In the genomic region with DNA sequence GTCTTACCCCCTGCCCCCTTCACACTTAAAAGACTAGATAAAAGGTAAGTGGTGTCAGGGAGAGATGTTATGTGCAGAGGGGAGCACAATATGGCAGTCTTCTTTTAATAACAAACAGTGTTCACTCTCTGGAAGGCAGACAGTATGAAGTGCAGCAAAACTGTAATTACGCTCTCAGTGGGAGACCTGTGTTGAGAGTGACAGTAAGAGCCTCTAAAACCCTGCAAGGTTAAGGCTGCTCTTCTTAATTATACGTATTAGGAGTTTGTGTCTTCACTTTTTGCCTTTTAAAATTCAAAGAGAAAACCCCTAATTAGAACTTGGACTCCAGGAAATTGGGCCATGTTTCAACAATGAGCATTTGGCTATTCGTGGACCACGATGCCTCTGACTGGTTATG, we compare ENCODE assay signal across 25 mouse cellular contexts.
DNase-seq lines count a peak whose midpoint lies in the region; ATAC-seq and TF ChIP-seq lines count a peak whose summit lies in the region.
"Had no signal": no experiment of that assay in that cellular context is flagged by ENCODE, and none has a peak within 500 bp of the region (broad histone marks: within the 10 kb centered on the region; RNA-seq: fewer than 3 reads in every experiment).

No protein-coding gene starts in this region.

- H3K27ac ChIP-seq in midbrain, postnatal 0 days (ENCODE audit: low read depth, low read length), result no peak overlapping the region
- H3K27ac ChIP-seq in midbrain, embryonic 16.5 days (ENCODE audit: low read length), result no peak overlapping the region
- H3K27ac ChIP-seq in forebrain, embryonic 16.5 days (ENCODE audit: low read length), result no peak overlapping the region
- H3K27ac ChIP-seq: embryonic facial prominence, embryonic 15.5 days; heart, embryonic 13.5 days; hindbrain, embryonic 12.5 days had no signal

- no peaks in the 10 kb centered on the region for H3K4me1 ChIP-seq in midbrain, postnatal 0 days (ENCODE audit: insufficient read depth, low read length)
- H3K4me1 ChIP-seq in midbrain, embryonic 16.5 days (ENCODE audit: control insufficient read depth, insufficient read depth, low read length), result no peaks in the 10 kb centered on the region
- H3K4me1 ChIP-seq in forebrain, embryonic 16.5 days (replicated peaks; ENCODE audit: control insufficient read depth, insufficient read depth, low read length), result peaks cover 9% of the 10 kb centered on the region; the same call in 1 of the 2 replicates
- H3K4me1 ChIP-seq: hindbrain, embryonic 12.5 days had no signal

- intact Hi-C loops in left cerebral cortex, postnatal 14 days (cut with DNase I), result no loop called here

- no peak overlapping the region for H3K4me3 ChIP-seq in midbrain, postnatal 0 days (ENCODE audit: low read depth, low read length)
- no peak overlapping the region for H3K4me3 ChIP-seq in midbrain, embryonic 16.5 days (ENCODE audit: low read depth, low read length)
- no peak overlapping the region for H3K4me3 ChIP-seq in forebrain, embryonic 16.5 days (replicated peaks; ENCODE audit: low read length)
- H3K4me3 ChIP-seq: embryonic facial prominence, embryonic 15.5 days; heart, embryonic 13.5 days; hindbrain, embryonic 12.5 days had no signal

- ATAC-seq in midbrain, postnatal 0 days (ENCODE audit: low FRiP score), result no peak
- ATAC-seq in midbrain, embryonic 16.5 days, result no peak
- ATAC-seq in forebrain, embryonic 16.5 days, result peak; percentile 85; the same call in 1 of the 2 replicates
- ATAC-seq: activated CD4-positive, CD25-positive, alpha-beta regulatory T cell, adult 4 months; CD4-positive, CD25-positive, alpha-beta regulatory T cell, adult 4 months; hindbrain, embryonic 16.5 days; inflammation-experienced regulatory T-cells, adult 6 months; intestine, postnatal 0 days had no signal

- H3K9ac ChIP-seq in midbrain, postnatal 0 days (replicated peaks; ENCODE audit: low read length, poor library complexity, severe bottlenecking), result no peak overlapping the region
- H3K9ac ChIP-seq in midbrain, embryonic 16.5 days (ENCODE audit: low read depth, low read length), result no peak overlapping the region
- no peak overlapping the region for H3K9ac ChIP-seq in forebrain, embryonic 16.5 days (replicated peaks; ENCODE audit: low read depth, low read length)
- H3K9ac ChIP-seq: embryonic facial prominence, embryonic 15.5 days; heart, embryonic 13.5 days; hindbrain, embryonic 12.5 days had no signal

- no peaks in the 10 kb centered on the region for H3K27me3 ChIP-seq in midbrain, postnatal 0 days (ENCODE audit: insufficient read depth, low read length)
- no peaks in the 10 kb centered on the region for H3K27me3 ChIP-seq in midbrain, embryonic 16.5 days (ENCODE audit: control insufficient read depth, insufficient read depth, low read depth, low read length)
- H3K27me3 ChIP-seq in forebrain, embryonic 16.5 days (replicated peaks; ENCODE audit: control insufficient read depth, insufficient read depth, low read length), result no peaks in the 10 kb centered on the region
- H3K27me3 ChIP-seq: embryonic facial prominence, embryonic 15.5 days; heart, embryonic 13.5 days; hindbrain, embryonic 12.5 days had no signal

- H3K4me2 ChIP-seq in midbrain, postnatal 0 days (ENCODE audit: low read depth, low read length, poor library complexity, severe bottlenecking), result no peak overlapping the region
- H3K4me2 ChIP-seq in midbrain, embryonic 16.5 days (ENCODE audit: low read length), result no peak overlapping the region
- H3K4me2 ChIP-seq in forebrain, embryonic 16.5 days (ENCODE audit: low read length), result no peak overlapping the region
- H3K4me2 ChIP-seq: embryonic facial prominence, embryonic 15.5 days; heart, embryonic 13.5 days; hindbrain, embryonic 12.5 days had no signal

- TF ChIP-seq CTCF in midbrain, postnatal 0 days (IDR thresholded peaks at IDR 0.05), result no peak

- peak; percentile 6 for DNase-seq in midbrain, postnatal 0 days (ENCODE audit: low spot score)
- DNase-seq in brain, adult 2 months (ENCODE audit: low read depth, low spot score), result peak; percentile 12
- DNase-seq in brain, embryonic 18.5 days (ENCODE audit: low read depth, low spot score), result peak; percentile 6
- no peak for DNase-seq in thymus, postnatal 0 days (ENCODE audit: low spot score)
- no peak for DNase-seq in left cerebral cortex, postnatal 14 days (ENCODE audit: low spot score in 2 of 2)
- no peak for DNase-seq in B cell, adult 2 months
- DNase-seq: adrenal gland, postnatal 14 days; cerebellum, adult 11-12 months; cerebellum, adult 9-10 months; cerebellum, postnatal 36 days; embryo, embryonic 11 days; gastrocnemius, postnatal 36 days; heart, adult 11 months; heart, postnatal 4 days had no signal

- no peaks in the 10 kb centered on the region for H3K36me3 ChIP-seq in midbrain, postnatal 0 days (ENCODE audit: insufficient read depth, low read length)
- no peaks in the 10 kb centered on the region for H3K36me3 ChIP-seq in midbrain, embryonic 16.5 days (ENCODE audit: control insufficient read depth, insufficient read depth, low read length)
- no peaks in the 10 kb centered on the region for H3K36me3 ChIP-seq in forebrain, embryonic 16.5 days (ENCODE audit: control insufficient read depth, insufficient read depth)
- H3K36me3 ChIP-seq: embryonic facial prominence, embryonic 15.5 days; G1E; heart, embryonic 13.5 days; hindbrain, embryonic 12.5 days had no signal

- H3K9me3 ChIP-seq in midbrain, postnatal 0 days (ENCODE audit: low read length), result no peaks in the 10 kb centered on the region
- no peaks in the 10 kb centered on the region for H3K9me3 ChIP-seq in midbrain, embryonic 16.5 days (replicated peaks; ENCODE audit: control insufficient read depth, low read length, poor library complexity, severe bottlenecking)
- no peaks in the 10 kb centered on the region for H3K9me3 ChIP-seq in forebrain, embryonic 16.5 days (ENCODE audit: control insufficient read depth, low read length)
- H3K9me3 ChIP-seq: embryonic facial prominence, embryonic 15.5 days; heart, embryonic 13.5 days; hindbrain, embryonic 12.5 days had no signal

- 53% methylated on average over 4 of the region's 4 CpGs for WGBS in midbrain, postnatal 0 days
- 60% methylated on average over 4 of the region's 4 CpGs for WGBS in midbrain, embryonic 16.5 days
- WGBS in forebrain, embryonic 16.5 days, result 18% methylated on average over 4 of the region's 4 CpGs

Comparison
In these comparisons a context has a peak if more than half of its experiments do, and no peak if none do; other contexts are left out.
1. DNase-seq: peak in midbrain, postnatal 0 days (single experiment), brain, adult 2 months (single experiment) and brain, embryonic 18.5 days (single experiment); none in thymus, postnatal 0 days (single experiment), left cerebral cortex, postnatal 14 days (0 of 2) and B cell, adult 2 months (0 of 2).